44 mouse cellular contexts compared by ENCODE assay signal in genomic region chr4:107351368-107351767, GRCm38 (mm10). TPM values are rescaled to one million over a fixed set of nuclear protein-coding genes. Genes with fewer than 3 reads are reported as not detected.
"Had no signal": no experiment of that assay in that cellular context is flagged by ENCODE, and none has a peak within 500 bp of the region (broad histone marks: within the 10 kb centered on the region; RNA-seq: fewer than 3 reads in every experiment).

No protein-coding gene starts in this region.

- H3K9ac ChIP-seq: heart, embryonic 12.5 days; heart, embryonic 13.5 days; heart, embryonic 15.5 days; hindbrain, embryonic 12.5 days; hindbrain, embryonic 13.5 days; hindbrain, embryonic 14.5 days; hindbrain, embryonic 15.5 days; intestine, embryonic 15.5 days; kidney, embryonic 15.5 days had no signal

- DNase-seq: heart, postnatal 10 days; heart, postnatal 14 days; heart, postnatal 36 days; heart, postnatal 4 days; kidney, adult 11 months; kidney, adult 18-20 months; kidney, adult 8-10 months; kidney, adult 9 months; kidney, postnatal 10 days; kidney, postnatal 14 days; kidney, postnatal 25 days; kidney, postnatal 36 days; kidney, postnatal 4 days; layer of hippocampus, adult 9-11 months; layer of hippocampus, postnatal 36 days had no signal

- H3K9me3 ChIP-seq: heart, embryonic 10.5 days; heart, embryonic 12.5 days; heart, embryonic 13.5 days; heart, embryonic 15.5 days; hindbrain, embryonic 10.5 days; hindbrain, embryonic 12.5 days; hindbrain, embryonic 13.5 days; hindbrain, embryonic 15.5 days; intestine, embryonic 15.5 days; kidney, embryonic 15.5 days had no signal

- H3K27me3 ChIP-seq: heart, embryonic 12.5 days; heart, embryonic 13.5 days; heart, embryonic 15.5 days; hindbrain, embryonic 12.5 days; hindbrain, embryonic 13.5 days; hindbrain, embryonic 15.5 days; intestine, embryonic 15.5 days; kidney, embryonic 15.5 days had no signal

- H3K4me2 ChIP-seq: heart, embryonic 11.5 days; heart, embryonic 12.5 days; heart, embryonic 13.5 days; heart, embryonic 15.5 days; hindbrain, embryonic 12.5 days; hindbrain, embryonic 13.5 days; hindbrain, embryonic 14.5 days; hindbrain, embryonic 15.5 days; intestine, embryonic 15.5 days; kidney, embryonic 15.5 days had no signal

- H3K36me3 ChIP-seq: intestine, embryonic 15.5 days had no signal

- H3K27ac ChIP-seq: heart, embryonic 10.5 days; heart, embryonic 13.5 days; heart, embryonic 15.5 days; hindbrain, embryonic 10.5 days; hindbrain, embryonic 12.5 days; hindbrain, embryonic 13.5 days; hindbrain, embryonic 14.5 days; hindbrain, embryonic 15.5 days; hindbrain, postnatal 0 days; intestine, embryonic 15.5 days; kidney, embryonic 15.5 days; kidney, postnatal 0 days; layer of hippocampus, adult 2 months had no signal

- ATAC-seq: hindbrain, embryonic 16.5 days; hindbrain, postnatal 0 days; inflammation-experienced regulatory T-cells, adult 6 months; intestine, embryonic 15.5 days; intestine, embryonic 16.5 days; intestine, postnatal 0 days had no signal

- H3K4me3 ChIP-seq: heart, embryonic 10.5 days; heart, embryonic 12.5 days; heart, embryonic 13.5 days; heart, embryonic 15.5 days; hindbrain, embryonic 10.5 days; hindbrain, embryonic 12.5 days; hindbrain, embryonic 13.5 days; hindbrain, embryonic 15.5 days; intestine, embryonic 15.5 days; kidney, embryonic 15.5 days; layer of hippocampus, adult 2 months had no signal

RNA-seq across cellular contexts. Expression of gene Dio1, which starts 44.4 kb away (rescaled TPM):
- total RNA-seq: heart, postnatal 10 days; heart, postnatal 25 days; heart, postnatal 36 days; heart, postnatal 4 days; hematopoietic stem cell, adult 5-6 weeks; hindbrain, postnatal 0 days; layer of hippocampus, adult 18-20 months; layer of hippocampus, adult 2 months; layer of hippocampus, adult 8-10 months; layer of hippocampus, postnatal 10 days; layer of hippocampus, postnatal 14 days; layer of hippocampus, postnatal 25 days; layer of hippocampus, postnatal 36 days had no signal
- polyA plus RNA-seq: heart, embryonic 10.5 days; heart, embryonic 11.5 days; heart, embryonic 12.5 days; heart, embryonic 13.5 days; heart, embryonic 14.5 days; heart, embryonic 15.5 days; heart, postnatal 0 days; hindbrain, embryonic 10.5 days; hindbrain, embryonic 11.5 days; hindbrain, embryonic 12.5 days; hindbrain, embryonic 13.5 days; hindbrain, embryonic 14.5 days; hindbrain, embryonic 15.5 days; hindbrain, embryonic 16.5 days; hindbrain, postnatal 0 days; inflammation-experienced regulatory T-cells, adult 6 months had no signal
